Mouse (Mus musculus): Measurements from ENCODE around the gene Gm20696.

The Gm20696 gene

DNA sequence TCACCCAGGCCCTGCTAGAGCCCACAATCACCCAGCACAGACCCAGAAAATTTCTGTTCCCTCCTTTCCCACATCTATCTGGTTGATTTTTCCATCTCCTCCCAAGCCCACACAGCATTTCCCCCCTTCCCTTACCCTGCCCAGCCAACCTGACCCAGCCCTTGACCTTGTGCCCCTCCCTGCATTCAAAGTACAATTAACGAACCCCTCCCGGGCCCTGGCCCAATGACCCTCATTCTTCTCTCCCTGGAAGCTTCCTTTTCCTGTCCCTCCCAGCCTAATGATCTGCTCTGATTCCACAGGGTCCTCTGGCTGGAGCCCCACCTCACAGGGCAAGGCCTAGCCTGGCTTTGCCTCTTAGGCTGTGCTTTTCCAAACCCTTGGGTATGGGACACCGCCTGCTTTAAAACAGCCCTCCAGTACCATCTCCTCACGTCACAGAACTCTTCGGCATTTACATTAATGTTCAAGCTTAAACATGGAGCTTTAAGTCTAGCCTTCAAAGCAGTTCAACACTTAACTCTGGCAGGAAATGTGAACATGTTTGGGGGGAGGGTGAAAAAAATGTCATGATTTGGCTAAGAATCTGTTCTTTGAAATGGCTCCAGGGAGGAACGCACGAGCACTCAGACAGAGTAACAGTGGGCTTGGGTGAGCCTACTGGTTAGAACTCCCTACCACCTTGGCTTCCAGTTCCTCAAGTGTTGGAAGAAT lies 287.4 kb downstream of the Gm20696 start:
- DNase-seq = no peak

DNA sequence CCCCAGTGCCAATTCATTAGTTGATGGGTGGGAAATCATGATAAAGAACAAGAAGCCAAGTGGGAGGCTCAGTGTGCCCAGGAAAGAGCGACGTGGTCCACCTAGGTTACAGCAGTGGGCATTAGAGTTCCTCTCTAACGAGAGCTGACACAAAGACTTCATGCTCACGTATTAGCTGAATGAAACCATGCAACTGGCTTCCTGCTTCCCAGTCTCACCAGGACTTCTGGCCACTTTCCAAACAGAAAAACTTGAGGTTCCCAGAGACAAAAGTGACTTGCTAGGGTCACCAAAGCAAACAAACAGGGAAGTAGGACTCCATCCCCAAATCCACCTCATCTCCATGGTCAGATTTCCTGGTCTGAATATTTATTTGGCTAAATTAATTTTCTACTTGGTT lies 288.9 kb downstream of the Gm20696 start:
- DNase-seq = no peak

DNA sequence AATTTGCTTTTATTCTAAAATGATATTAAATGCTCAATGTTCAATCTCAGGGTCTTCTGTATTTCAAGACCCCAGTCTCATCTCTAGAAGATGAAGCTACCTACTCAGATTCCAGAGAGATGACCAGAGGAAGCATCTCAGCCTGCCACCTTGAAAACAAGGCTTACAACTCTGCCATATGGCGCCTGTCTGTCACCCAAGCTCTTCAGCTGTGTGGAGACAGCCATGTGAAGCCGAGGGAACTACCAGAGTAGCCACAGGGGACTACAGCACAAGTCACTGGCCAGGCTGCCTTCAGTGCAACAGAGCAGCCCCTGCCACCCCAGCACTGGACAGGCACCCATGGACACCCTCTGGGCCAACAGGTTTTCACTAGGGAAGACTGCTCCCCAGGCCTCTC lies 289.5 kb downstream of the Gm20696 start:
- no peak for DNase-seq

DNA sequence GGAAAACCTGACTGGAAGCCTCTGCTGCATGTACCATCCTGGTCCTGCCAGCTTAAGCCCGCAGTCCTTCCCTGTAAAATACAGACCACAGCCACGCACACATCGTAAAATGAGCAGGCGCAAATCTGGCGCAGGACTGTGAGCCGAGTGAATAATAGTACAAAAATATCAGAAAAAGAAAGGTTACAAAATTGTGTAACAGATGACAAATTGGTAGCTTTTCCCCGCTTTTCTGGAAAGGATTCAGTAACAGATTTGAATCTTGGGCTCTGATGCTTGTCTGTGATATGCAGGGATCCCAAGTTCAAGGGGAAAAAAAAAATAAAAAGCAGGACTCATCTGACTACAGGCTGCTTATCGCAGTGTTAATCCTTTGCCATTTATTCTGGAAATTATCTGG lies 289.9 kb downstream of the Gm20696 start:
- DNase-seq = no peak

DNA sequence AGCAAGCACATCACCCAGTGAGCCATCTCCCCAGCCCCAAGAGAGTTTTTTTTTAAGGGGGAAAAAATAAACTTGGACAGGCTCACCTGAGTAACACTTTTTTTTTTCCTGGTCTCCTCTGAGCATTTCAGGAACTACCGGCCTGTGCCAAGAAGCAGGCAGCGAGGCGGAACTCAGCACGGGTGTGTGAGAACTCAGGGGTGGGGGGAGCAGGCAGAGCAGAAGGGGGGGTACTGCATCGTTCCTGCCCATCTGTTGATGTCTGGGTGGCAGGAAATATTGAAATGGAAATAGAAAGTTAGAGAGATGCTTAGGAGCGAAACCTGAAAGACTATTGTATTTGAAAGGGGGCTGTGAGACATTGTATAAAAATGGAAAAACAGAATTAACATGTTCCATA lies 290.7 kb downstream of the Gm20696 start:
- DNase-seq = no peak

DNA sequence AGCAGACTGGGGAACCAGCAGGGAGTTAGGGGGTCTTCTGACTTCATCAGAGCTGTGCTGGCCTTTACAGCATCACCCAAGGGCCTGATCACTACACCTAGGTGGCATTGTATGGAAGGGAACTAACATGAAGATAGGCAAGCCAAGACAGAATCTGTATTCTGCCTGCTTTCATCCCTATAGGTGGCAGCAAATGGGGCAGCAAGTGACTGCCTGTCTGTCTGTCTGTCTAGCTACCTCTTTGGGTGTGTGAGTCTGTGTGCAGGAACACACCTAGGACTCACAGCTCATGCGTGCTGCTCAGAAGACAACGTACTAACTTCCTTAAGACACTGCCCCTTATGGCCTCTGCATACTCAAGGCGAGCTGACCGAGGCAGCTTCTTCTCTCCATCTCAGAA lies 291.2 kb downstream of the Gm20696 start:
- no peak for DNase-seq

DNA sequence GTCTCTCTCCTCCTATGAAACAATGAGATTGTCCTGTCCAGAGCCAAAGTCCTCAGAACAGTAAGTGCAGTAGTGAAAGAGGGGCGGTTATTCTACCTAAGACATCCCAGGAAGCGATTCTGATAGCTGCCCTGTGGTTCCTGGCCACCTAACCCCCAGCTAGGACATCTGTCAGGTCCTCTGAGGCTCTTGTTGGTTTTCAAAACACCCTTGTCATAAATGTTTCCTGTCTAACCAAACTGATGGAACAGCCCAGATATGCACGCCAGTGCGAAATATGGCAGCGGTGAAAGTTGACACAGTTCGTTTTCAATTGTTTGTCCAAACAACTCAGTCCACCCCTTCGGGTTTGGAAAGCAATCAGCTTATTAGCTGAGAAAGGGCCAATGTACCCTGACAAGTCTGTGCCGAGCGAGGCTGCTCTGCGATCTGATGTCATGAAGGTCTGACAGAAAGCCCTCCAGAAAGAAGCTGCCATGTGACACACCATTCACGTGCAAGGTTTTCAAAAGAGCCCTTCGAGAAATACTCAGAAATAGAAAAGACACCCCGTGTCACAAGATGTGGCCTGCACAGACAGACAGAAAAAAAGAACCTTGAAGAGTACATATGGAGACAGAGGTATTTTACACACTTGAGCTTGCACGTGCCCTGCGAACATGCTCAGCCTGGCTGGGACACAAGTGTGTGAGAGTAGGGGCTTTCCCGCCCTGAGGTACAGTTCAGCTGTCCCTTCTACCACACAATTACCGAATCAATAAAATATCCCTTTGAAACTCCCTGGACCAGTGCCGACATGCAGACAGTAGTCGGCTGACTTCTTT lies 291.9 kb downstream of the Gm20696 start:
- DNase-seq = no peak

DNA sequence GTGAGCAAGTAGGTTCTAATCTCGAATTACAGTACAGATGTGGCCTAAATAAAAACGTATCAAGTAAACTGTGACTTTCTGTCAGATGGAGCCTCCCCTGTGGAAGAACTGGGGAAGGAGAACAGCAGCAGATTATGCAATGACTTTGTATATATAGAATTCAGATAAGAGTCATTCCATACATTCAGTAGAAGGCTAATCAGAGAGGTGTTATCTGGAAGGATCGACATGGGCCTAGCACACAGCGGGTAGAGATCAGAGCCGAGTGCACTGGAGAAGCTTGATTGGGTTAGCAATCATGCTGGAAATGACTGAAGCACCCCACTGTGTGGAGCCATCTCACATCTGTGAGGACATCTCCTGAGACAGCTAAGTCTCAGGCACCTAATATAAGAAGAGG lies 294.2 kb downstream of the Gm20696 start:
- DNase-seq = no peak

DNA sequence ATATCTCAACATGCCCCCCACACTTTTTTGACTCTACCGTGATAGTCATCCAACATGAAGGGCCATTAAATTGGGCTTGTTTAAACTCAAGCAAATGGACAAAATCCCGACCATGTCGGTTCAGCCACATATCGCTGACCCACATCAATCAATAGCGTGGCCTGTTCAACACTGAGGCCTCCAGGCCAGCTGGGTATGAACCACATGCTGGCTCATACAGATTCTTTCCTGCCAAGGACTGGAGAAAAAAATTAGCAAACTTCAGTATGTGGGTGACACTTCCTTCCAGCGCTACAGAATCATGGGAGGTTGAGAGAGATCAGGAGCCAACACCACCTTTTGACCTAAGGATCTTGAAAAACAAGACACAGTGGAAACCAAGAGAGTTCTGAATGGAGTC lies 294.6 kb downstream of the Gm20696 start:
- no peak for DNase-seq

DNA sequence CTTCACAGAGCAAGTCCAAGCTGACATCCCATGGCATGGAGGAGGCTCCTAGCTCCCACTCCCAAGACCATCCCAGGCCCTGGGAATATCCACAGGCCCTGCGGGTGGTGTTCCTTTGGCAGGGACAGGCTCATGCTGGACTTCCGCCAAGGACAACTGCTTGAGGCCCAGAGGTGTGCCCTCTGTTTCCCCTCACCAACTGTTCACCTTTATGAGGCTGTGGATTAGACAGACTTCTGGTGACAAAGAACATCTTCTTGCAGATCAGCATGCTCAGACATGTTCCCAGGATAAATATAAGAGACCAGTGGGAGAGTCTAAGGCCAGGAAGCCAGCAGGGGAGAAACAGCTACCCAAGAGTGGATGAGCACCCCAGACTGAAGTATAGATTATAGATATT lies 296.7 kb downstream of the Gm20696 start:
- DNase-seq = no peak

DNA sequence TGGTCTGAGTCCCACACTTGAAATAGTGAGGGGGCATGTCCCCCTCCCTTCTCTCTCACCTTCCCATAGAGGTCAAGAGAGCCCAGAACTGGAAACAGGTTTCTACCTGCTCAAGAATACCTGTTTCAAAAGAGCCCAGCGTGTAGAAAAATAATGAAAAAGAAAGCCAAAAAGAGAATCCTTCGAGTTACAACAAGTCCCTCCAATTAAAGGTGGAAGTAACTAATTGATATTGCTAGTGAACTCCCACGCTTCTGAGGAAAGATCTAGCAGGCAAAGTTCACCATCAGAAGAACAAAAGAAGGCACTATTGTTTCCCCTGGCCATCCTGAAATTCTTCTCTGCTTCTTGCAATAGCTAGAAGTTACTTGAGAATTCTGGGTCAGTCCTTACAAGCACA lies 297.4 kb downstream of the Gm20696 start:
- DNase-seq = no peak

DNA sequence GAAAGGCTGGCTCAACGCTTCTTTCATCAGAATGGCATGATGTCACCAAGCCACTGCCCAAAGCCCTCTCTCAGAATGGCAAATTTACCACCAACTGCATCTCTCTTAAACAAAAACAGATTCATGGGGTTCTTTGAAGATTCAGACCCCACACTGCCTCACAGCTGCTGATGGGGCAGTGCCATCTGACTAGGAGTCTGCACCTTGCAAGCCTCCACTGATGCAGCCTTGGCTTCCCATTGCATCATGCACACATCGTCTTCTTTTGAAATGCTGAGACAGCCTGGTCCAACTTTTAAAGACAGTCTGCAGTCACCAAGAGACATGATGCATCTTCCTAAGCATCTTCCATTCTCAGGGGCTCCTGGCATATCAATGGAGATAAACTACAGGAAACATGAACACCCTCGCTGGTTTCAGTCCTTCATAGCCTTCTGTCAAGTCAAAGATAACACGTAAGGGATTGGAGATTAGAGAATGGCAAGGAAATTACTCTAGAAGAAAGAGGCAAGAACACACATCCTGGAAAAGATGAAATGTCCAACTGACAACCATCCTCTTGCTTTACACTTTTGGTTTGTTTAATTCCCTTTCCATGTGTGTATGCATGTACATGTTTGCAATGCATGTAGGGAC lies 298.4 kb downstream of the Gm20696 start:
- DNase-seq = no peak

DNA sequence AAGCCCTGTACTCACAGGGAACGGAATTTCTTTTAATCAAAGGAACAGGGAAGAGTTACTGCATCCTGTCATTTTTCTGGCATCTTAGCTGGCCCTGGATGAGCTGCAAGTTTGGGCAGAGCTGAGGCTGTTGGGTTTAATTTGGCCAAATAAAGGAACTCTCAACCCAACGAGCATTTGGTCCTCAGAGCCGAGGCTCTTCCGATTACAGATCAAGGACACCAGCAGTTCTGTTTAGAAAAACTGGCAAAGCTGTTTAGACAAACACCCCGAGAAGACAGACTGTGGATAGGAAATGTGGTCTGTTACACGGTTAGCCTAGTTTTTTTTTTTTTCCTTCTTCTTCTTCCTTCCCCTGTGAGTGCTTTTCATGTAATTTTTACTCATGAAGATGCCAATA lies 302.1 kb downstream of the Gm20696 start:
- no peak for DNase-seq

DNA sequence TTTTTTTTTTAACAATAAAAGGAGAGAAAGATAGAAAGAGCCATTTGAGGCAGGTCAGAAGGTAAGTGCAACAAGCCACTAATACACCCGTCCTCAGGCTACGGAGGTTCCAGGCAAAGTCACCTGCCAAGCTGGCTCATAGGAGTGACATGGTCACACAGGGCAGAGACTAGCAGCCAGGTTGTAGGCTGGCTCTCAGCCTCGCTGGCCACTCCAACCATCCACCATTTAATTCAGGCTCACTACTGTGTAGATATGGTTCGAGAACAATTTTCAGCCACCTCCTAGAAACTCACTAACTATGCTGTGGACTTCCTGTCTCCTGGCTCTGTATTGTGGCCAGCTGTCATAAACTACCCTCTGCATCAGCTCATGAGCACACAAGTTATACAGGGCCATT lies 306.0 kb downstream of the Gm20696 start:
- DNase-seq = no peak

DNA sequence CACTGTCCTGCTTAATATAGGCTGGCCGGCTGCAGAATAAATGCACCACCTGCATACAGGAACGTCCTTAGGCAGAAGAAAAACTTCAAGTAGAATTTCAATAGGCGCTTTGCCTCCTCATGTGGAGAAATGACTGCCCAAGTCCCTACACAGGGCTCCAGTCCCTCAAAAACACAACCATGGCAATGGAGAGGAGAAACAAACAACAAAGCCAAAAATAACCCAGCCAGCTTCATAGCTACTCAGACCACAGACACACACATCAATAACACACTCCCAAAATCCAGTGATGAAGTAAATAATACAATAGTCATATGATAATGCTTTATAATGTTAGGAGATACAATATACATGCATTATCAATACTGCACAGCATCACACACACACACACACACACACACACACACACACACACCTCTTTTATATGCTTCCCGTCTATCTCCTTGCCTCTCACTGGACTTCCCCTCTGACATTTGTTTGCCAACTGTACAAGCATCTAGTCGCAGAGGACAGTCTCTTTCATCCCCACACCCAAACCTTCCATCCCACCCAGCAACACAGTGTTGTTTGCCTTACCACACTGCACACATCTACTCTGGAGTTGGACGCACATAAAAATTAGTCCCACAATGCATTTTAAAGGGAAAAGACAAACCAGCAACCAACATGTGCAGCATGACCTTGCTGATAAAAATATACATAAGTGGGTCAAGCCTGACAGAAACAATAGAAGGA lies 306.7 kb downstream of the Gm20696 start:
- DNase-seq = no peak

DNA sequence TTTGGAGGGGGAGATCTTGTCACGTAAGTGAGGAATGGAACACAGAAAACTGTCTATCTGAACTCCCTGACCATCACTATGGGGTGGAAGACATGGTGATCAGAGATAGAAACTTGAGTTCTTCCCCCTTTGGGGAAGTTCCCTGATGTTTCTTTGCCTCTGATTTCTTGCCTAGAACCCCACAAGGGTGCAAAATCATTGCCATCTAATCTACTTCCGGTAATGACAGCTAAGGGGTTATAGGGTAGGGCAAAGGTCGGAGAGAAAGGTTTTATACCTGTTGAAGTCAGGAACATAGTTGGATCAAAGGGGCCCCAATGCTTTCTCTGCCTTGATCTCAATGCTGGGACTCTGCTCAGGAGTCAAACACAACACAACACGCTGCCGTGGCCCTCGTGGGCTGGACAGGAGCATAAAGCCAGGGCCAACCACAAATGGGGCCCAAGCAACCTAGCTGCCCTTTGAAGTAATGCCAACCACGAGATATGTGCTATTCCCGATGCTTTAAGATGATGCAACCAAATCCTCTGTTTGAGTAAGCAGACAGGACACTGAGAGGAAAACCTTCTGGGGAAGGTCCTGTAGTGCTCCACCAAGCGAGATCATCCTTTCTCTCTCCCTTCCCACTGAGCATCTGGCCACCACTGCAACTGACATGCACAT lies 307.4 kb downstream of the Gm20696 start:
- DNase-seq = no peak

DNA sequence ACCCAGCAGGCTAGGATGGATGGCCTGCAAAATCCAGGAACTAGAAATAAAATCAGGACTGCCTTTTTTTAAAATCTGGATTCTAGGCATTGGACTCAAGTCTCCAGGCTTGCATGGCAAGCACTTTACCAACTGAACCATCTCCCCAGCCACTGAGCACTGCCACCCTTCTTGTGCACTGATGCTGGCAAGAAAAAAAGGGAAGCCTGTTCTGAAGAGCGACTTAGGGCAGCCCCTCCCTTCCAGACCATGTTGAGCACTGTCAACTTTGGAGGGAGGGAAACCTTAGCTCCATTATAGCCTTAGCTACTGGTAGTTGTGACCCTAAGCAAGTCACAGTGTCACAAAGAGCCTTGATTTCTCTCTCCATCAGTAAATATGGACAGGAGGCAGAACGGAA lies 308.7 kb downstream of the Gm20696 start:
- no peak for DNase-seq

DNA sequence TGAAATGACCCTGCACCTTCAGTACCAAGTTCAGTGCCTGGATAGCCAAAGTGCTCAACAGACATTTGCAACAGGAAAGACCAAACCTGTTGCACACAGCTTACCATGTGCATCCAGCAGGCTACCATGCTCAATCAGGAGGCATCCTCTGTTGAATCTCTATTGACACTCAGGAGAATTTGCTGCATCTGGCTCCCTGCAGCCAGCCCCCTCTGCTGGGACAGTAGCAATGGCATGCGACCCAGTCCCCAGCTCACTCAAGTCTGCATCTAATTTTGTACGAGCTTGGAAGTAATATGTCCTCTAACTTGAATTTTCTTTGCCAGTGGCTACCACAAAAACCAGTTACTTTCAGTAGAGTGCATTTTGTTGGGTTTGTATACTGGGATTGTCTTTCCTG lies 312.3 kb downstream of the Gm20696 start:
- DNase-seq = no peak

DNA sequence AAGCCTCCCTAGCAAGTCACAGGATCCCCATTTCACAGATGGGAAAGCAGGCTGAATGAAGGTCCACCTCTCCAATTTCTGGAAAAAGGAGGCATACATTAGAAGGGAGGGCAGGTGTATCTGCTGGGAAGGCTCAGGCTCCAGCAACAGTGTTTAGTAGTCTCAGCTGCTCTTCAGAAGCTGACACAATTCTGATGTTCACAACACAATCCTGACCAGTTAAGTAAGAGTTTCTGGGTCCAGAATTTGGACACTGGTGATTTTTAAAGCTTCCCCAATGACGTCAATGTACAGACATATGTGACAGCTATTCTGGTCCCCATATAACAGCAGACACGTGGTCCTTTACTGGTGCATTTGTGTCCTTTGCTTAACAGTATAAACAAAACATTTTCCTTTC lies 313.2 kb downstream of the Gm20696 start:
- no peak for DNase-seq

DNA sequence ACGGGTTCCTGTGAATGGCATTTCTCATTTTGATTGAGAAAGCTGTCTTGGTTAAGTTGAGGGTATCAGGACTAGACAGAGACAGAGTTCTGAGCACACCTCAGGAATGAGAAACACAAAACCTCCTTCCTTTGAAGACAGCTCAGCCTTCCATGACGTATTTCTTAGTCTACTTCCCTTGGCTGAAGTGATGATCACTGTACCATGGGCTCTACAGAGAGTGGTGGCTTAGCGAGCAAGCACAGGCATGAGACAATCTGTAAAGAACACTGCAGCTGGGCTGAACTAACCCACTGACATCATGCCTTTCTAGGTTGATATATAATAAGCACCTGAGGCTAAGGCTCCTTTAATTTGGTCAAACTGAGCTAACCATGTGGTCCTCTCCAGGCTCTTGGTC lies 316.0 kb downstream of the Gm20696 start:
- DNase-seq = no peak

DNA sequence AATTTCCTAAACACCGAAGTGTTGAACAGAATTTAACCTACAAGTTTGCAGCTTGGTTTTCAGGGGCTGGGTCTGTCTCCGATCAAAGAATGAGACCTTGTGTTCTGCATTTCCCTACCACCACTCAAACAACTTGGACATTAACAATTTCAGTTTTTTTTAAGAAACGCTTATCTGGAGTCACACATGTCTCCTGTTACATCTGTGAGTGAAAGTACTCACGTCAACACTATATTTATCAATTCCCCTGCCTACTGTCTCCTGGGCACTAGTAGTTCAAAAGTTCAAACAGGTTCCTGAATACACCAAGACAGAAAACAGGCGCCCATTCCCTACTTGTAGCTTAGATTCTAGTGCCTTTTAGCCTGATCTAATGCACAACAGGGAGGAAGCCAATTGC lies 316.4 kb downstream of the Gm20696 start:
- no peak for DNase-seq

DNA sequence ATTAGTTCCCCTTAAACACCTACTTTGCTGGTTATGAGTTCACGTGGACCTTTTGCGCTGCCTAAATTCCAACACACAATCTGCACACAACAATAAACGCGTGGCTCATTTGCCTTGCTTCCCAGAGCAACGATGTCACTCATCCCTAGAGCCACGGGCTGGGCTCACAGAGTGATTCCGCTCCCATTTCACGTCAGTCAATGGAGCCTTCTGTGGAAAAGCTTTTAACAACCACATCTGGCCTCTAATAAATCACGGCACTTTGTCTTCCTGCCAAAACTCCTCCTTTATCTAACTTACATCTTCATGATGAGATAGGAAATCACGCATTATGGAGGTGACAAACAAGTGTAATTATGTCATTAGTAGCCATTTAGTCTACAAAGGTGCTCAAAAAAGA lies 318.8 kb downstream of the Gm20696 start:
- no peak for DNase-seq

DNA sequence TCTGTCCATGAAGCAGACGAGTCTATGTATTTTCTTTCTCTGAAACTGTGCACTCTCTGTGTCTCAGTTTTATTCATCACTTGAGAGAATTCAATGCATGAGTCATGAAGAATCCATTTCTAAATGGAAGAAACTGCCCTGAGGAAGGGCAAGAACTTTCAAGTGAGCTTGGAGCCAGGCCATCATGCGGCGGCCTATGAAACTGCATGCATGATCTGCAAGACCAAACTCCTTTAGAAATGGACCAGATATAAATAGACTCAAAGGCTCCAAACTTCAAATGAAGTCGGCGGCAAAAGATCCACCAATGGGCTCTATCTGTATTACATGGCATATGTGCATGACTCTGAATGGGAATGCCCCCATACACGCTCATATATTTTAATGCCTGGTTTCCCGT lies 321.6 kb downstream of the Gm20696 start:
- no peak for DNase-seq

Measured in liver (tissue).